Mouse (Mus musculus): ENCODE data around the gene Ccsap. TPM values are rescaled to one million over a fixed set of nuclear protein-coding genes. Genes with fewer than 3 reads are reported as not detected.

Ccsap gene
- polyA plus RNA-seq, 1 experiment from 2014 or later, result 5.7 TPM

DNA sequence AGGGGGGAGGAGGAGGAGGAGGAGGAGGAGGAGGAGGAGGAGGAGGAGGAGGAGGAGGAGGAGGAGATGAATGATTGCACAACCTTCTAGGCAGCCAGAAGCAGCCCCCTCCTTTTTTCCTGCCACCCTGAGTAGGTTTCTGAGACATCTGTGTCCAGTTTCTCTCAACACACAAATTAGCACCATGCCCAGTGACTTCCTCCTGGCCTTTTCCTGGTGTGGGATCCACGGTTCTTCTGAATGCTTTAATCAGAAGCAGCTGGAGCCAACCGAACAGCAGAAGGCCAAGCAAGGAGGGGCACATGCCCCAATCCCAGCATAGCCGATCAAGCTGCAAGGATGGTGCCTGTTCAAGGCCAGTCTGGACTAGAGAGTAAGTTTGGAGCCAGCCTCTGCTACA, 60.1 kb downstream of the Ccsap start:
- Histone ChIP-seq H3K4me2 (no peak overlapping the region), H3K36me3 (no peaks in the 10 kb centered on the region), H3K9me3 (no peaks in the 10 kb centered on the region), H3K9ac (no peak overlapping the region), H3K27me3 (no peaks in the 10 kb centered on the region), H3K4me1 (replicated peaks) (no peaks in the 10 kb centered on the region), H3K27ac (replicated peaks) (no peak overlapping the region), H3K4me3 (no peak overlapping the region)
- no peak for ATAC-seq (ENCODE audit: low FRiP score, low read depth)
- 65% methylated on average over 3 of the region's 3 CpGs for WGBS

DNA sequence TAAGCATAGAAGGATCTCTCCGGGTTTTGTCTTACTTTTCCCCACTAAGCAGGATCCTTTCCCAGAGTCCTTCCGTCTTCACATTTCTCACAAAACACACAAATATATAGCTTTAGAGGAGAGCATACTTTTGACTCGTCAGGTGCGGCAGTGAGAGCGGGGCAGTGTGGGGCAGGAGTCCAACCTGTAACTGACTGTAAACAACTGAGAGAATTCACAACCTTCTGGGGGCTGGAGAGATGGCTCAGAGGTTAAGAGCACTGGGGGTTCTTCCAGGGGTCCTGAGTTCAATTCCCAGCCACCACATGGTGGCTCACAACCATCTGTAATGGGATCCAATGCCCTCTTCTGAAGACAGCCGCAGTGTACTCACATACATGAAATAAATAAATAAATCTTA, 60.6 kb downstream of the Ccsap start:
- no peak for ATAC-seq (ENCODE audit: low FRiP score, low read depth)
- no peaks in the 10 kb centered on the region for H3K9me3 ChIP-seq
- no peak overlapping the region for H3K9ac ChIP-seq
- no peak overlapping the region for H3K4me2 ChIP-seq
- H3K27ac ChIP-seq (replicated peaks), result no peak overlapping the region
- H3K27me3 ChIP-seq, result no peaks in the 10 kb centered on the region
- no peak overlapping the region for H3K4me3 ChIP-seq
- no peaks in the 10 kb centered on the region for H3K36me3 ChIP-seq
- 91% methylated on average over 6 of the region's 6 CpGs for WGBS
- H3K4me1 ChIP-seq (replicated peaks), result no peaks in the 10 kb centered on the region

DNA sequence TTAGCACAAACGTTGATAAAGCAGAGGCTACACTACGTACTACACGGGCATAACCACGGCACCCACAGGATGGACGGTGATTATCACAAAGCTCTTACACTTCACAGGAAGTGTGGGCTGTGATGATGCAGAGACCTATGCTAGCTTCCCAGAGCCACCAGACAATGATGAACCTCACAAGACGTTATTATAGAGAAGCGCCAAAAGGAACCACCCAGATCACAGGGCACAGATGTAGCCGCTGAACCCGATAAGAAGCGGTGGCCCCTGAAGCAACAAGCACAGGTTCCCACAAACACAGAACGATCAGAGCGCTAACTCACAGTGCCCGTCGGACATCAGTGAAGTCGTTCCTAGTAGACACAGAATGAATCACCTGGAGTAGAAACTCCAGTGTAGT, 62.1 kb downstream of the Ccsap start:
- no peaks in the 10 kb centered on the region for H3K9me3 ChIP-seq
- no peak for ATAC-seq (ENCODE audit: low FRiP score, low read depth)
- no peak overlapping the region for H3K4me3 ChIP-seq
- WGBS, result 92% methylated on average over 15 of the region's 15 CpGs
- no peaks in the 10 kb centered on the region for H3K27me3 ChIP-seq
- no peak overlapping the region for H3K9ac ChIP-seq
- H3K36me3 ChIP-seq, result no peaks in the 10 kb centered on the region
- H3K4me1 ChIP-seq (replicated peaks), result no peaks in the 10 kb centered on the region
- no peak overlapping the region for H3K27ac ChIP-seq (replicated peaks)
- H3K4me2 ChIP-seq, result no peak overlapping the region

DNA sequence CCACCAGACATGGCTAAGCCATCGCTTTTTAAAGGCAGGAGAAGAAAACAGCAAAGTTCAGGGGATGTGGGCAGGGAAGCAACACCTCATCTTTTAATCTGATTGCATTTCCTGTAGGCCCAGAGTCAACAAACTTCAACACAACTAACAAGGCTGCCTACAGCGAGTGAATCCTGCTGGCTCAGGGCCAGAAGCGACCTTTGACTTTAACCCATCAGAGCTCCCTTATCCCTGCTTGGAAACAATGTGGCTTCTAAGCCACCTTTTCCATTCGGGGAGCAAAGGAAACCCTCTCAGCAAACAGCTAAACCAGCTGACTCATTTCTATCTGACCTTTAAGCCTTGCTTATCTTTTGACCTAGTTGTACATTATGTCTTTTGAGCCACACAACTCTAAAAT, 63.3 kb downstream of the Ccsap start:
- Histone ChIP-seq H3K27me3 (no peaks in the 10 kb centered on the region), H3K4me2 (no peak overlapping the region), H3K9ac (no peak overlapping the region), H3K9me3 (no peaks in the 10 kb centered on the region), H3K27ac (replicated peaks) (no peak overlapping the region), H3K4me3 (no peak overlapping the region), H3K36me3 (no peaks in the 10 kb centered on the region), H3K4me1 (replicated peaks) (no peaks in the 10 kb centered on the region)
- WGBS, result 55% methylated on average over 4 of the region's 4 CpGs
- ATAC-seq (ENCODE audit: low FRiP score, low read depth), result no peak

DNA sequence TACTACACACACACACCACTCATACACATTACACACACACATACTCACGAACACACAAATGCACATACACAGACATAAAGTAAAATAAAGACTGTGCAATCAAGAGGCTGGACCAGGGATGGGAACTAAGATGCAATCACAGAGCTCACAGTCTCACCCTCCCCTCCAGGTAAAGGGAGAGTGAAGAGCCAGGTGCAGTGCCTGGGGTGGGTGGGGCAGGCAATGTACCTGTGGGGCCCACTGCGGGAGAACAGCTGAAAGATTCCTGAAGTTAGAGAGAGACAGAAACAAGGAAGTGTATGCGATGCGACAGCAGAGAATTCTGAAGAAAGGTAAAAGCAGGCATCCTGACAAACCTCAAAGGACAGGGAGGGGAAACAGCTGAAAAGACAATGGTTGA, 65.2 kb downstream of the Ccsap start:
- no peaks in the 10 kb centered on the region for H3K36me3 ChIP-seq
- peaks cover 16% of the 10 kb centered on the region for H3K4me1 ChIP-seq (replicated peaks)
- no peaks in the 10 kb centered on the region for H3K9me3 ChIP-seq
- H3K4me2 ChIP-seq, result no peak overlapping the region
- H3K27me3 ChIP-seq, result no peaks in the 10 kb centered on the region
- no peak for ATAC-seq (ENCODE audit: low FRiP score, low read depth)
- WGBS, result 85% methylated on average over 4 of the region's 4 CpGs
- H3K27ac ChIP-seq (replicated peaks), result no peak overlapping the region
- no peak overlapping the region for H3K4me3 ChIP-seq
- H3K9ac ChIP-seq, result no peak overlapping the region

DNA sequence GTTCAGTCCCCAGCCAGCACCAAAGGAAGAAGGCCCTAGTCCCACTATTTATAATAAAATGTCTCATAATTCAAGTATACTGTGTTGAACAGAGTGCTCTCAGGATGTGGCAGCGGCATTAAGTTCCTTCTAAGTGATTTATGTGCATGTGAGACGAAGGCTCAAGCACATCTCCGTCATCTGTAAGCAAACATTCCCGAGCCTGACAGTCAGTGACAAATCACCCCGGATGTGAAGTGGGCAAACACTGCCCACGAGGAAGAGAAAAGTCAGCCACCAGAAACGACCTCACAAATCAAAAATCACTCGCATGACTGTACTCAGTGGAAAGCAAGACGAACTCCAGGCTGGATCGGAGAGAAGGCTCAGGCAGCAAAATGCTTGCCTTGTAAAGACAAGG, 66.1 kb downstream of the Ccsap start:
- no peak for ATAC-seq (ENCODE audit: low FRiP score, low read depth)
- no peaks in the 10 kb centered on the region for H3K36me3 ChIP-seq
- no peak overlapping the region for H3K4me2 ChIP-seq
- WGBS, result 49% methylated on average over 10 of the region's 10 CpGs
- no peaks in the 10 kb centered on the region for H3K27me3 ChIP-seq
- H3K27ac ChIP-seq (replicated peaks), result no peak overlapping the region
- no peak overlapping the region for H3K9ac ChIP-seq
- H3K4me3 ChIP-seq, result no peak overlapping the region
- peaks cover 16% of the 10 kb centered on the region for H3K4me1 ChIP-seq (replicated peaks)
- no peaks in the 10 kb centered on the region for H3K9me3 ChIP-seq

DNA sequence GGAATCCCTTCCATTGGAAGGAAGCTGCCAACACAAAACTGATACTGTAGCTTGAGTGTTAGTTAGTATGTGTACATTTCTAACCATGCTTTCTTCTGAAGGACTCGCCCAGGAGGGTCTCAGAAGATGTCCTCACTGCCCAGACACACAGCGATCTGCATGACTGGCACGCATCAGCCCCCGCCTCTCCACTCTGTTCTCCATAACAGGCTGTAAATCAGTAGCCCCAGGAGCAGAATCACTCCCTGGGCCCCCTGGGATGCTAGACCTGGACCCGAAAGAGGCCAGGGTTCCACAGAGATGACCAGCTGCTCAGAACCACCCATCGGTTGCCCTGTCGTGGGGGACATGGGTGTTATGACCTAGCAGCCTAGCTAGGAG, 68.2 kb downstream of the Ccsap start:
- no peak overlapping the region for H3K27ac ChIP-seq (replicated peaks)
- 58% methylated on average over 7 of the region's 7 CpGs for WGBS

DNA sequence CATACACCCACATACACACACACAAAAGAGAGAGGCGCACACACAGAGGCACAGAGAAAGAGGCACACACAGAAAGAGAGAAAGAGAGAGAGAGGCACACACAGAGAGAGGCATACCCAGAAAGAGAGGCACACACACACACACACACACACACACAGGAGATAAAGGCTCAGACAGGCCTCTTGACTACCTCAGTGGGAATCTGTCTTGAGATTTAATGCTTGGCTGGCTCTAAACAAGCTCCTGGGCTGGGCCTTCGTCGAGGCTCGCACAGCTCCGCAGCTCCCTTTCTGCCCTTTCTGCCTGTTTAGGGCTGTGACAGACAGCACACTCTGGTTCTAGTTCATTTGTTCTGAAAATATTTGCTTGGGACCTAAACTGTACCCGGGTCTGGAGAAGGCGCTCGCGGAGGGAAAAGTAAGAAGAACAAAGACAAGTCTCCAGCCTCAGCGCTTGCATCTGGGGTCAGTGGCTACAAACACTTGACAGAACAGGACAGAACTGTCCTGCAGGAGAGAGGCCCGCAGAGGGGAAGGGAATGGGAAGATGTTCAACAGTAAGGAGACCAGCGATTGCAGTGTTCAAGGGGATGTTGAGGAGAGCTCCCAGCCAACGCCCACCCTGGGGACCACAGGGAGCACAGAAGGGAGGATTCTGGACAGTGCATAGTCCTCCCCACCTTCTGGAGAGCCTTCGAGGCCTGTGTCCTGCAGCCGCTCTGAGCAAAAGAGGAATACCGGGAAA, 68.7 kb downstream of the Ccsap start:
- H3K27ac ChIP-seq (replicated peaks), result no peak overlapping the region
- no peak overlapping the region for H3K9ac ChIP-seq

More for the DNA sequence above, 68.2 kb downstream of the Ccsap start:
- H3K9ac ChIP-seq, result no peak overlapping the region
- peaks cover 16% of the 10 kb centered on the region for H3K4me1 ChIP-seq (replicated peaks)
- no peaks in the 10 kb centered on the region for H3K9me3 ChIP-seq
- no peaks in the 10 kb centered on the region for H3K27me3 ChIP-seq
- H3K4me3 ChIP-seq, result no peak overlapping the region
- H3K36me3 ChIP-seq, result no peaks in the 10 kb centered on the region
- no peak for ATAC-seq (ENCODE audit: low FRiP score, low read depth)
- no peak overlapping the region for H3K4me2 ChIP-seq

More for the DNA sequence above, 68.7 kb downstream of the Ccsap start:
- Histone ChIP-seq H3K4me1 (replicated peaks) (peaks cover 16% of the 10 kb centered on the region), H3K4me3 (no peak overlapping the region), H3K9me3 (no peaks in the 10 kb centered on the region), H3K36me3 (no peaks in the 10 kb centered on the region), H3K27me3 (no peaks in the 10 kb centered on the region), H3K4me2 (no peak overlapping the region)
- no peak for ATAC-seq (ENCODE audit: low FRiP score, low read depth)
- WGBS, result 24% methylated on average over 16 of the region's 16 CpGs

Other genes with a start within 250 kb of the Ccsap start
- 10.5 and 11.9 TPM in 2 replicates for gene Rhou, start 206.3 kb downstream of the Ccsap start, polyA plus RNA-seq (2015; fragmentation: Nextera tagmentation; extraction: Ambion mirVana)
- gene Rab4a, start 54.2 kb downstream of the Ccsap start, polyA plus RNA-seq (2015; fragmentation: Nextera tagmentation; extraction: Ambion mirVana), result 77.5 and 82.2 TPM in 2 replicates
- gene Acta1, start 34.5 kb upstream of the Ccsap start, polyA plus RNA-seq (2015; fragmentation: Nextera tagmentation; extraction: Ambion mirVana), result 8.0 and 10.5 TPM in 2 replicates
- 21.3 and 21.9 TPM in 2 replicates for gene Nup133, start 89.1 kb upstream of the Ccsap start, polyA plus RNA-seq (2015; fragmentation: Nextera tagmentation; extraction: Ambion mirVana)
- gene Abcb10, start 122.9 kb upstream of the Ccsap start, polyA plus RNA-seq (2015; fragmentation: Nextera tagmentation; extraction: Ambion mirVana), result 14.9 and 15.2 TPM in 2 replicates
- 24.3 and 24.5 TPM in 2 replicates for gene Taf5l, start 161.2 kb upstream of the Ccsap start, polyA plus RNA-seq (2015; fragmentation: Nextera tagmentation; extraction: Ambion mirVana)
- 3.1 and 3.5 TPM in 2 replicates for gene Urb2, start 161.3 kb upstream of the Ccsap start, polyA plus RNA-seq (2015; fragmentation: Nextera tagmentation; extraction: Ambion mirVana)